Mouse (Mus musculus) myocyte (in vitro differentiated cells): ENCODE measurements at regions not wholly inside any gene's neighbourhood (a gene's known extent, or its start where the extent isn't known, plus 50 kb on each side); places are given as distances from the start of the nearest gene placed in this dataset.

Experiments
- H3K27me3 ChIP-seq: one replicate; pipeline ENCODE4 v1.6.1; 2011; ENCODE audit not compliant: control insufficient read depth, insufficient read depth, insufficient read length
- H3K36me3 ChIP-seq: one replicate; pipeline ENCODE4 v1.6.1; 2011; ENCODE audit not compliant: control insufficient read depth, insufficient read depth
- H3K4me2 ChIP-seq: one replicate; pipeline ENCODE4 v1.6.1; 2011; ENCODE audit warnings: low read depth, control low read depth
- H3K4me3 ChIP-seq: one replicate; pipeline ENCODE4 v1.5.1; 2011; ENCODE audit warnings: mild to moderate bottlenecking, control low read depth, moderate library complexity
- H3K79me2 ChIP-seq: one replicate; pipeline ENCODE4 v1.6.1; 2011; ENCODE audit not compliant: control insufficient read depth, insufficient read depth
- H3ac ChIP-seq: one replicate; pipeline ENCODE4 v1.6.1; 2011; ENCODE audit not compliant: control insufficient read depth, insufficient read length
- CEBPB ChIP-seq: IDR thresholded peaks from 2 replicates; pipeline ENCODE4 v1.6.1; 2011; ENCODE audit warnings: mild to moderate bottlenecking, moderate library complexity; ENCODE audit not compliant: poor library complexity, insufficient read depth, severe bottlenecking
- MAX ChIP-seq: IDR thresholded peaks from one replicate; pipeline ENCODE4 v1.6.1; 2011; ENCODE audit warnings: low read depth, mild to moderate bottlenecking, control low read depth
- MYOD1 ChIP-seq, 3 experiments: IDR thresholded peaks; one replicate each; pipeline ENCODE4 v1.6.1; 2011; ENCODE audit warnings: control low read depth in 2 of 3, low read depth in 2 of 3, mild to moderate bottlenecking in 2 of 3, moderate library complexity in 1 of 3; ENCODE audit not compliant: insufficient read length in 2 of 3, control insufficient read depth in 1 of 3
- MYOG ChIP-seq, 3 experiments: IDR thresholded peaks; one replicate each; pipeline ENCODE4 v1.6.1; 2011; ENCODE audit warnings: control low read depth in 2 of 3, low read depth in 2 of 3, mild to moderate bottlenecking in 2 of 3; ENCODE audit not compliant: insufficient read length in 2 of 3, control insufficient read depth in 1 of 3, insufficient read depth in 1 of 3
- POLR2A ChIP-seq: IDR thresholded peaks from one replicate; pipeline ENCODE4 v1.6.1; 2011; ENCODE audit warnings: low read depth, mild to moderate bottlenecking, control low read depth, moderate library complexity; ENCODE audit not compliant: insufficient read length
- POLR2AphosphoS2 ChIP-seq: IDR thresholded peaks from one replicate; pipeline ENCODE4 v1.6.1; 2011; ENCODE audit warnings: low read depth, control low read depth; ENCODE audit not compliant: insufficient read length
- REST ChIP-seq: IDR thresholded peaks from one replicate; pipeline ENCODE4 v1.6.1; 2011; ENCODE audit warnings: mild to moderate bottlenecking, control low read depth, moderate library complexity; ENCODE audit not compliant: insufficient read depth, insufficient read length
- SRF ChIP-seq: IDR thresholded peaks from one replicate; pipeline ENCODE4 v1.6.1; 2011; ENCODE audit warnings: low read depth; ENCODE audit not compliant: control insufficient read depth, insufficient read length
- TCF12 ChIP-seq: IDR thresholded peaks from one replicate; pipeline ENCODE4 v1.6.1; 2011; ENCODE audit warnings: mild to moderate bottlenecking, control low read depth; ENCODE audit not compliant: poor library complexity, insufficient read depth, severe bottlenecking
- TCF3 ChIP-seq: IDR thresholded peaks from one replicate; pipeline ENCODE4 v1.6.1; 2011; ENCODE audit warnings: low read depth, control low read depth; ENCODE audit not compliant: insufficient read length
- USF1 ChIP-seq: IDR thresholded peaks from one replicate; pipeline ENCODE4 v1.6.1; 2011; ENCODE audit warnings: low read depth, mild to moderate bottlenecking, control low read depth, moderate library complexity

- Histone ChIP-seq H3ac (no peak overlapping the region), H3K79me2 (no peaks in the 10 kb centered on the region), H3K27me3 (no peaks in the 10 kb centered on the region), H3K36me3 (no peaks in the 10 kb centered on the region), H3K4me2 (no peak overlapping the region), H3K4me3 (no peak overlapping the region)
- TF ChIP-seq CEBPB (no peak), MYOD1 (IDR thresholded peaks at IDR 0.05; ENCODE audit: control insufficient read depth in 1 of 3, insufficient read length in 2 of 3, low read depth in 2 of 3) (no peak), MAX (no peak)
These were observed 284.8 kb upstream of the Kif2b start for GRCm38 (mm10) chr11:91862138-91862537.

- TF ChIP-seq CEBPB, result peak; percentile 56; the same call in 1 of the 2 replicates
- TF ChIP-seq SRF, result no peak
- Histone ChIP-seq H3K27me3 (no peaks in the 10 kb centered on the region), H3K4me2 (peak overlapping the region; percentile 31), H3ac (no peak overlapping the region), H3K79me2 (no peaks in the 10 kb centered on the region), H3K36me3 (no peaks in the 10 kb centered on the region), H3K4me3 (no peak overlapping the region)
These were observed 279.1 kb upstream of the Kif2b start for GRCm38 (mm10) chr11:91856473-91856872.

GRCm38 (mm10) chr11:91831113-91831512 is 253.8 kb upstream of the Kif2b start:
- Histone ChIP-seq H3ac (no peak overlapping the region), H3K27me3 (no peaks in the 10 kb centered on the region), H3K4me2 (no peak overlapping the region), H3K4me3 (no peak overlapping the region), H3K36me3 (no peaks in the 10 kb centered on the region), H3K79me2 (no peaks in the 10 kb centered on the region)
- TF ChIP-seq MYOD1 (IDR thresholded peaks at IDR 0.05; ENCODE audit: control insufficient read depth in 1 of 3, insufficient read length in 2 of 3, low read depth in 2 of 3), result no peak
- TF ChIP-seq POLR2A, result no peak
- TF ChIP-seq REST, result no peak
- TF ChIP-seq MYOG (IDR thresholded peaks at IDR 0.05; ENCODE audit: control insufficient read depth in 1 of 3, insufficient read depth in 1 of 3, insufficient read length in 2 of 3, low read depth in 2 of 3), result no peak

DNA sequence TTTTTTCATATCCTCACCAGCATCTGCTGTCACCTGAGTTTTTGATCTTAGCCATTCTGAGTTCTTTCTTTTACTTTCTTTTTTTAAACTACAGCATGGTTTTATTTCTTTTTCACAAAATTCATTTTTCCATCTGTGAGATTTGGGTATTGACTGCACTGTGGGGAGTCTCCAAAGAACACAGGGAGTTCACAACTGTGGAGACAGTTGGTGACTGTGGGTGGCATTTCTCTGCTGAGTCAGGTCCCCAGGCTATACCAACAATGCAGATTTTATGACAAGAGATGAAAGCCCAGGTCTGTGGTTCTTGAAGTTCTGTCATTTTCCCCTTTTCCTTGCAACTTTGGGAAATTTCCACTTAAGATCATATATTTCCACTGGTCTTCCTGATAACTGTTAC is 243.5 kb upstream of the Kif2b start:
- H3K27me3 ChIP-seq, result no peaks in the 10 kb centered on the region
- TF ChIP-seq TCF12, result no peak
- no peak for TF ChIP-seq USF1
- TF ChIP-seq TCF3, result no peak
- TF ChIP-seq MAX, result no peak
- TF ChIP-seq POLR2AphosphoS2, result no peak
- no peak for TF ChIP-seq CEBPB
- TF ChIP-seq SRF, result no peak
- no peak overlapping the region for H3ac ChIP-seq
- no peak overlapping the region for H3K4me3 ChIP-seq
- H3K4me2 ChIP-seq, result no peak overlapping the region
- H3K79me2 ChIP-seq, result no peaks in the 10 kb centered on the region
- no peaks in the 10 kb centered on the region for H3K36me3 ChIP-seq
